Mouse (Mus musculus): Measurements from ENCODE around the gene Tldc1. TPM values are rescaled to one million over a fixed set of nuclear protein-coding genes. Genes with fewer than 3 reads are reported as not detected.

Tldc1 gene
- total RNA-seq, 2 experiments from 2014 or later, result 3.2 to 4.0 TPM

DNA sequence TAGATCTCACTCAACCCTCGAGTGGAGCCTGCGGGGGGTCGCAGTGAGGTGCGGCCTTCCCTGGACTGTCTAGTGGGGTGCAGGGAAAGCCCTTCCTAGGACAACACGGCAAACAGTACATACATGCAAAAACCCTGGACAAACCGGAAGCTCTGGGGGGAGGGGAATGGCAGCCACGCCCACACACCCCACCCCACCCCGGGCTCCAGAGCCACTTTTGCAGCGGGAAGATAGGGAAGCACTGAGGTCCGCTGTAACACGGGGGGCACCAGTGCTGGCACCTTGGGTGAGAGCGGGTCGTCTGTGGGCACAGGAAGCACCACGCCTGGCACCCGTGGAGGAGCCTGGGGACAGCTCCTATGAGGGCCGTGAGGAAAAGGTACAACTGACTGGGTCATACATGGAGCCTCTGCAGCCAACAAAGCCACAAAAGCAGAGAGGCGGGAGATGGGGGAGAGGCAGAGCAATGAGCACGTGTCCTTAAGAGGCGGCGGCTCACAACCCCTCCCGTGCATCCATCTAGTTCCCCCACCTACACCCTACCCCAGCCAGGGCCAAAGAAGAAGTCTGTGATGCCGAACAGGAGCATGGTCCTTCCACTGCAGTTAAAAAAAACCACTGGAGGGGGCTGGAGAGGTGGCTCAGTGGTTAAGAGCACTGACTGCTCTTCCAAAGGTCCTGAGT lies 12.3 kb downstream of the Tldc1 start:
- DNase-seq, result no peak

DNA sequence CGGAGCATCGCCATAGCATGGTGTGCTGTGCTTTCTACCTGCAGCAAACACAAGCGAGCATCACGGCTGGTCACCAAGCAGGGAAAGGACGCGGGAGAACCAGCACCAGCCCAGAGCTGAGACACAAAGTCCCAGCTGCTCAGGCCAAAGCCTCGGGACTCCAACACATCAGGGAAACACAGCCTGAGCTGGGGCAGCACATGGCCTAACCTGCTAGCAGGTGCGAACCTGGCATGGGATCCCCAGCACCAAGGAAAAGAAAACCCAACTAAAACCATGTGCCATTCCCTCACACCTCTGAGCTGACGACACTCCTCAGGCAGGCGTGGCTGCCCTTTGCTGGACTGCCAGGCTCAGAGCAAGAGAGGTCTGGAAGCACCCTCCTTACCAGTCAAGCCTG lies 12.9 kb downstream of the Tldc1 start:
- DNase-seq, result no peak

DNA sequence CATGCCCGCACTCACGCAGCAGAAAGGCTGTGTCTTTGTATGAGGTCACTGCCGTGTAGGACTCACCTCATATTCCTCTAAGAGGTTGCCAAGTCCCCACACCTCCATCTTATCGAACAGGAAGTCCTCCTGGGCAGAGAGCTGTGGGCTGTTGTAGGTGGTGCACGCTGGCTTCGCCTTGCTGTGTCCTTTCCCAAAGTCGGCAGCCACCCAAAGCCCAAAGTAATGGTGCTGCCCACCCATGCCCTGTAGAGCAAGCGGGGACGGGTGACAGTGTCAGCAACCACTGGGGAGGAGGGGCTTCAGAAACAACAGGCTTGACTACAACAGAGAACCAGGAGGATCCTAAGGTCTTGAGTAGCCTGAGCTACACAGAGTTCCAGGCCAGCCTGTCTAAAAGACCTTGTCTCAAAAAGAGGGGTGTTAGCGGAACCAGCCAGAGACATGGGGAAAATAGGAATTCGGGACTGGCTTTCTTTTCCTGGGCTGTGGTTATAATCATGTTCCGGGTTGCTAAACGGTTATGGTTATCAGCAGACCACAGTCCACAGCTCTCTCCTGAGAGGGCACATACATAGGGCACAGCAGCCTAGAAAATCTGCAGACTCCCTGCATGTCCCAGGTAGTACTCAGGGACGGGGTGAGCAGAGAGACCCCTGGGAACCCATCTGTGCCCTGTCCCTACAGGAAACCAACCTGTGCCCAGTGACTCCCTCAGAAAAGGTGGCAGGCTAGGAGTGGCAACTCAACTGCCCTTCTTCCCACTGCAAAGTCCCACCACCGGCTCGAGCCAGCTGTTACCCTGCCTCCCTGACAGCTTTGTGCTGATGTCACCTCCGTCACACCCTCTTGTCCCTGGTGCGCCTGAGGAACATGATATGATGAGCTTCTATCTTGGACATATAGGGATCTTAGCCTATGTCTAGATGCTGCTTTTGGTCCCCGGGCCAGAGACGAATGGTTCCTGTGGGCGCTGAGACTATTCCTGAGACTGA lies 15.7 kb downstream of the Tldc1 start:
- DNase-seq, result no peak

DNA sequence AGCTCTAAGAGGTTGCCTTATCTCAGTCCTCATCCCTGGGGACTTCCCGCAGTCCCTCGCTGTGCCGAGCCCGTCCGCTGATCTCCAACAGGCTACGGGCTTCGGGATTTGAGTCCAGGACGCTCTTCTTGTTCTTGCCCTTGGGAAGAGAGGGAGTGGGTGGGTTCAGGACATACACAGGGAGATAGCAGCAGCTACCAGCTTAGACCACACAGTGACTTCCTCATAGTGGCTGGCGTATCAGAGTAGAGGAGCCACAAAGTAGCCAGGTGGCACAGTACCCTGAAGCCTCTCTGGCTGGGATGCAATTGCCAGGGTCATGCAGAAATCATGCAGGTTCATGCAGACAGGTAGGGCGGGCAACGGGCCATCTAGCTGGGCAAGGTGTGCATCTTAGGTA lies 16.5 kb downstream of the Tldc1 start:
- DNase-seq, result no peak

DNA sequence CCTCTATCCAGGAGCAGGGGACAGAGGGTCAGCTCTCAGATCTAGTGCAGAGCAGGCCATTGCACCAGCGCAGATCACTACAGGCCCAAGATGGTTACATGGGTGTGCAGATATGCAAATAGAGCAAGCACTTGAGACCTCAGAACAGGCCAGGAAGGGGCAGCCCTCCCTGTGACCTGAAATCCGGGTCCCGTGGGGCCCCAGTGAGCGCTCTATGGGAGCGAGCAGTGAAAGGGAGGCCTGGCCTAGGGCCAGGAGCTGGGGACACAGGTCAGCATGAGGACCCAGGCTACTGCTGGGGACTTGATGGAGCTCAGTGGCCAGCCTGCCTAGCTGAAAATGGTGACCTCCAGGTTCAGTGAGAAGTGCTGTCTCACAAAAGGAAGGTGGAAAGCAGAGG lies 21.7 kb downstream of the Tldc1 start:
- DNase-seq, result no peak

DNA sequence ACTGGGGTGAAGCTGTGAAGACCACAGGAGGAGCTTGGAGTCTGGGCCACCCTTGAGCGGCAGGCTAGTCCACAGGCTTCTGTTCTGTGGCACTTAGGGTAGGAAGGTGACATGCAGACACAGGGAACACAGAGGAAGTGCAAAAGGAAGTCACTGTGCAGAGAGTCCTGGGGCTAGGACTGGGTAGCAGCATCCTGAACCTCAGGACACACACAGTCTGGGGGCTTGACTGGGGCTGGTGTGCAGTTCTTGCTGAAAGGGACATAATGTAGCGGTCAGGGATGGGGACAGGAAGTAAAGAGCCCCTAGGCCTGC lies 22.1 kb downstream of the Tldc1 start:
- no peak for DNase-seq

DNA sequence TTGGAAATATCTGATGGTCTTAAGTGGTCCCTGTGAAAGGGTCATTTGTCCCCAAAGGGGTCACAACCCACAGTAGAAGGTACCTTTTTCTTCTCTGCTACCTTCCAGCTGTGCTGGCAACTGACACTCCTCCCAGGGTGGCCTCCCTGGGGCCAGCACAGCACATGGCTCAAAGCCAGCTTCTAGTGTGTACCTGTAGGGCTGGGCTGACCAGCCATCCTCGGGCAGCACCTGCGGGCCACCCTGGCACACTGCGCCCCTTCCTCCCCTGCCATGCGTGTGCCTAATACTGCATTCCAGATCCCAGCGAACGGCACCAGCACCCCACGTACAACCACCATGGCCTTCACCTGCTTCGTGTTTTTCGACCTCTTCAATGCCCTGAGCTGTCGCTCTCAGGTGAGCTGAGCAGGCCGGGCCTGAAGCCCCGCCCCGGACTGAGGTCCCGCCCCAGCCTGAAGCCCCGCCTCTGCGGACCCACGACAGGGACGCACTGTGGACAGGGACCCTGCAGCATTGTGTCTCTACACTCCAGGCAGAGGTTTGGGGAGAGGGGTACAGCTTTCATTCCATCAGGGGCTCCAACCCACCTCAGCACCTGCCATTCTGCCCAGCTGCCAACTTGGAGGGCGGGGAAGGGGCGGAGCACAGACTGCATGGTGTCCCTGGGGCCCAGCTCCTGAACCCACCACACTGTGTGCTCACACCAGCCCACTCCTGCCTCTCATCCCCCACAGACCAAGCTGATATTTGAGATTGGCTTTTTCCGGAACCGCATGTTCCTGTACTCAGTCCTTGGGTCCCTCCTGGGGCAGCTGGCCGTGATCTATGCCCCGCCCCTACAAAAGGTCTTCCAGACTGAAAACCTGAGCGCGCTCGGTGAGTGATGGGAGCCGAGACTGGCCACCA lies 22.7 kb downstream of the Tldc1 start:
- DNase-seq, result no peak

DNA sequence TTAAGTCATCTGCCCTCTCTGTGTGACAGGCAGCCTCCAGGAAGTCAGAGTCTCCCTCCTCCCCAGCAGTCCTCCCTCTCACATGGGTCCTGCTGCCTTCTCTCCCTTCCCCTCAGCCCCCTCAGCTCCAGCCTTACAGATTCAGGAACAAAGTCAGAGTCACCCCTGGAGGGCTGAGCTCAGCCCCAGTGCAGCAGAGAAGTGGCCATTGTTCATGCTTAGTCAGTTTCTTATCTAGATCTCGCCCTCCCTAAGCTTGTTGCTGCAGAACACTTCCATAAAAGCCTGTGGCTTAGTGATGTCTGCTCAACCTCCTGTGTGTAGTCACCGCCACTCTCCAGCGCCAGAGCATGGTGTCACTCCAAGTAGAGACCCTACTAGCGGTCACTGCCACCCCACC lies 33.6 kb downstream of the Tldc1 start:
- DNase-seq, result no peak

DNA sequence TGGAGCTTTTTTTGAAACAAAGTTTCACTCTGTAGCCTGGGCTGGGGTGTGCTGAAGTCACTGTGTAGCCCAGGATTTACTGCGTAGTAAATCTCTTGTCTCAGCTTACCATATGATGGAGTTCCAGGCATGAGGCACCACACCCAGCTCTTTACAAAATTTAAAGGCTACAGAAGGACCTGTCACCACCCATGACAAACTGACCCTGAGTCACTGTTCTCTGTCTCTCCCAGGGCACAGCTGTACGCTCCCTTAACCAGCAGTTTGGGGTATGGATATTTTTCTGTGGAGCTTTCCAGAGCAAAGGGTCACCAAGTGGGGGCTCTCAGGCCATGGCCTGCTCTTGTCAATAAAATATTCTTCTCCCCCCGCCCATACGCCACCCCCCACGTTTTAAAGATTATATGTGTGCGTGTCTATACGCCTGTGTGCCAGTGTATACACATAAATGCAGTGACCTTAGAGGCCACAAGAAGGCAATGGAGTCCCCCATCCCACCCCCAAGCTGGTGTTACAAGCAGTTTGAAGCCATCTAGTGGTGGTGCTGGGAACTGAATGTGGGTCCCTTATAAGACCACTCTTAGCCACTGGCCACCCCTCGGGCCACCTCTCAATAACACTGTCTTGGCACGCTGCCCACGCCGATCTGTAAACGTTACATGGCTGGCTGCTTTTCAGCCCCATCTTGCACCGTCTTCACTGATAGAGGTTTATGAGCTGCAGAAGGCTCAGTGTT lies 34.8 kb downstream of the Tldc1 start:
- no peak for DNase-seq

DNA sequence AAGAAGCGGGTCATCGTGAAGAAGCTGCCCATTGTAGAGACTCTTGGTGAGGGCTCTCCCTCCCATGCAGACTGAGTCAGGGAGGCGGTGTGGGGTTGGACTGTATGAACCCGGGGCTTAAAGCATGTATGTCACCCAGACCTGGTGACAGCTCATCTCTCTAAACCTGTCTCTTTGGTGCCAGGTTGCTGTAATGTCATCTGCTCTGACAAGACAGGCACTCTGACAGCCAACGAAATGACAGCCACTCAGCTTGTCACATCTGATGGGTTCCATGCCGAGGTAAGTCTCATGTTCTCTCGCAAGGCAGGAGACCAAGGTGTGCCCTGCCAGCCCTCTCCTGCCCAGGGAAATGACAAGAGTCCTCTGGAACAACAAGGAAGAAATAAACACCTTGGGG lies 35.8 kb downstream of the Tldc1 start:
- no peak for DNase-seq

DNA sequence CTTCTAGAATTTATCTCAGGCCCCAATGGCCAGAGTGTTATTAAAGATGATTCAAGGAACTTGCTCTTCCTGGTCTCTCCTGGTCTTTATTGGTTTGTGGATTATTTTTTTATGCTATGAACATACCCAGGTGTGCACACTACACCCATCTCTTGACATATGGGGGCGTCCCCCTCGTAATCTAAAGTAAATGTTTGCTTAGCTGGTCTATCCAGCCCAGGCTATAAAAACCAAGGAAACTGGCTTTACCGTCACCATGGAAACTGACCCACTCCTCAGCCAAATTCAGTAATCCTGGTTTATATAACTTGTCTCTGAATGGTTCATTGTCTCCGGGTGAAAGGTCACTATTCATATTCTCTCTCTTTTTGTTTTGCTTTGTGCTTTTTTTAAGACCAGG lies 37.6 kb downstream of the Tldc1 start:
- no peak for DNase-seq

DNA sequence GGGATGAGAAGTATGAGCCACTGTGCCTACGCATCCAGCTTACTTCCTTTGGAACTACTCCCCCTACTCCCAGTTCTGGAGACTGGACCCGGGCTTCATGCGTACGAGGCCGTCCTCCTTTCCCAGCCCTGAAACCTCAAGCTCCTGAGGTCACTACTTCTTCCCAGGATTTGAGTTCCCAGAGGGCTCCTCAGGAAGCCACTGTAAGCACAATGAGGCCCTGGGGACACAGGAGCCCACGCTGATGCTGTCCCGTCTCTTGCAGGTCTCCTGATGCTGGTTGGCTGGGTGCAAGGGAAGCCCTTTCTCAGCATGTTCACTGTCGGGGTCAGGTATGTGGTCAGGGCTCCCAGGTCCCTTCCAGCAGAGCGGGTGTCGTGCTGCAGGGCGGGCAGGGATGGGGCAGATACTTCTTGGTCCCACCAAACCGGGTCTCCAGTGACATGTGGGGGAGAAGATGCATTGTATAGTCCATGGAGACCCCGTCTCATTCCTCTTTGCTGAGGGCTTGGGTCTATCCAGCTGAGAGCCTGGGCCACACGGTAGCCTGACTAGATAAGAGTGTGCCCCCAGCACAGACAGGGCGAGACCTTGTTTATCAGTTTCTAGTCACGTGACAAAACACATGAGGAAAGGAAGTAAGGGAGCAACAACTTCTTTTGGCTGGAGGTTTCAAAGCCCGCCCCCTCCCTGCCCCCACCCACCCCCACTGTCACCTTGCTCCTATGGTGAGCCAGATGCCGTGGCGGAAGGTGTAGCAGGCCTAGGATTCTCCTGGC lies 39.9 kb downstream of the Tldc1 start:
- DNase-seq, result no peak

DNA sequence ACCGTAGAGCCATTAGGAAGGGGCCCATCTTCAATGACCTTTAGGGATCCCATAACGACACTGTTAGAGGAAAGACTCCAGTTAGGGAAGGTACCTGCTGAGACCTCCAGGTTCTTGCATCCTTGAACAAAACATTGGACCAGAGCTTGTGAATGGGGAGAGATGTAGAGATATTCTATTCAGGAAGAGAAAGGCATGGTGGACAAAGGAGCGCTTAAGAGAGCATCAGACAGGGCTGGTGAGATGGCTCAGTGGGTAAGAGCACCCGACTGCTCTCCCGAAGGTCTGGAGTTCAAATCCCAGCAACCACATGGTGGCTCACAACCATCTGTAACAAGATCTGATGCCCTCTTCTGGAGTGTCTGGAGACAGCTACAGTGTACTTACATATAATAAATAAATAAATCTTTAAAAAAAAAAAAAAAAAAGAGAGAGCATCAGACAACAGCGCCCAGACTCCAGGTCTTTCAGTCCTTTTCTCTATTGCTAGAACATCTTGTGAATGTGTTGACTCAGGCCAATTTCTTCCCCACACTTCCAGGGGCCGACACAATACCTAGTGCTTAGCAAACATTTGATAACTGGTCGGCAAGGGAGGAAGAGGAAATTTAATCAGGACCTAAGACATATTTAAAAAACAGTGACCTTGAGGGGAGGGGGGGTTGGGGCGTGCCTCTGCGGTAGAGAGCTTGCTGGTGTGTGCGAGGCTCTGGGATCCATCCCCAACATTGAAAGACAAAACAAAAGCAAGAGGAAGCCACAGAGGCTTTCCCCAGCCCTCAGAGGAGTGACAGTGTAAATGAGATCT lies 40.9 kb downstream of the Tldc1 start:
- no peak for DNase-seq

DNA sequence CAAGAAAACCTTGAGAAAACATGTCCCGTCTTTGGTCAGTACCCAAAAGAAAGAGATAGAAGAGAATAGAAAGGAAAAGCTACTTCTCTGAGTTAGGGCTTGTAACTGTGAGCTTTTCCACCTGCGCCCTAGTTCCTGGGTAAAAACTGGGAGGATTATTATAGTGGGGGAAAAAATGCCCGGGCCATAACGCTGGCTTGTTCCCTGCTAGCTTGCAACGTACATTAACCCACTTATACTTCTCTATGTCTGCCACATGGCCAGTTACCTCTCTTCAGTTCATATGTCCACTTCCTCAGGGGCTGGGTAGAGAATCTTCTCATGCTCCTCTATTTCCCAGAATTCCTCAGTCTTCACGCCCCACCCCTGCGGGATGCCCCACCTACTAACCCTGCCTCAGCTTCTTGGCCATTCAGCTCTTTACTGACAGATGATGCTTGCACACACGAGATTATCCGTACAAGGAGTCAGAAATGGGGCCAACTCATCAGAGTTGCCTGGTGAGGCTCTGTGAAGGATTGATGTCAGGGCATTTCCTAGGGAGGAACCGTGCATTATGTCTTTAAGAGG lies 41.8 kb downstream of the Tldc1 start:
- no peak for DNase-seq

DNA sequence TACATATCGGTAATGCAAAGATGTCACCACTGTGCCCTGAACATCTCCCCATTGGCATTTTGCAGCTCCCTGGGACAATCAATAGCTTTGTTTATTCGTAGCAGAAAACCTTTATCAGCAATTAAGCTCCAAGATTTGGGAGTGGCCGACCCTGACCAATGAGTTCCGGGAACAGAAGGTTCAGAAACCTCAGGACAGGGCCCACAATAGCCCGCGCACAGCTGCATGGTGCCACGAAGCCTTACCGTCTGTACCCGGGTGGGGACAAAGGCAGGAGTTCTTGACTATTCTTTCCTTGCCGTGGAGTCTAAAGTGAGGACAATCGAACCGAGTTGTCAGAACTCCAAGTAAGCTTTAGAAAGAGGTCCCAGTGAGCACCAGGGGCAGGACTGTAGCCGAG lies 46.1 kb downstream of the Tldc1 start:
- no peak for DNase-seq

DNA sequence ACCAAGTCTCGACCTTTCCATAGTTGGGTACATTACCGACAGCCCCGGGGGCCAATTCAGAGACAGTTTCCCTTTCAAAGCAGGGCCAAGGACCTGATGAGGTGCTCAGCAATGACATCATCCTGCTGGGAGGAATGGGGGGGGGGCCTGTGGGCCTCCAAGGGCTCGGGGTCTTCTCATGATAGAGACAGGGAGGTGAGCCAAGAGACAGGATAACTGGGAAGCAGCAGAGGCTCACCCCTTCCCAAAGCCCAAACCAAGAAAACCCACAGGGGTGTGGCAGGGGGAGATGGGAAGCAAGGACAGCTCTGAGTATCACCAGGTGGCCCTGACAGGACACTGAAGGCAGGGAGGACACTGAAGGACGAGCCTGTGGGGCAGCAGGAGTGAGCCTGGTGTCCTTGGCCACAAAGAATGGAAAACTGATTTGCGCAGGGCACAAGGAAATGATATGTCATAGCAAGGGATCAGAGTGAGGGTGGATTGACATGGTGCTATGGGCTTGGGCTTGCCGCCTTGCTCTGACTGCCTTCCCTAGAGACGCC lies 49.8 kb downstream of the Tldc1 start:
- DNase-seq, result no peak

DNA sequence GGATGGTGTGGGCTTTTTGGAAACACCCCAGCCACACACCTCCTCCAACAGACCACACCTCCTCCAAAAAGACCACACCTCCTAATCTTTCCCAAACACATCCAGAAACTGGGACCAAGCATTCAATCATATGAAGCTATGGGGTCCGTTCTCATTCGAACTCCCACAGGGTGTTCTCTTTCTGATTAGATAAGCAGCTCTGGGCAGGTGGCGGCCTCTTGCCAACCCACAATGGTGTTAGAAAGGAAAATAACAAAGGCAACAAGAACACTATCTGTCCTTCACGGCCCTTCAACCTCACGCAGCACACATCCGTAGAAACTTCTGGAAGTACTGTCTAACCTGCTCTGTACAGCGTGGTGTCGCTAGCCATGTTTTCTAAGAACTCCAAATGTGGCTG lies 51.1 kb downstream of the Tldc1 start:
- no peak for DNase-seq

DNA sequence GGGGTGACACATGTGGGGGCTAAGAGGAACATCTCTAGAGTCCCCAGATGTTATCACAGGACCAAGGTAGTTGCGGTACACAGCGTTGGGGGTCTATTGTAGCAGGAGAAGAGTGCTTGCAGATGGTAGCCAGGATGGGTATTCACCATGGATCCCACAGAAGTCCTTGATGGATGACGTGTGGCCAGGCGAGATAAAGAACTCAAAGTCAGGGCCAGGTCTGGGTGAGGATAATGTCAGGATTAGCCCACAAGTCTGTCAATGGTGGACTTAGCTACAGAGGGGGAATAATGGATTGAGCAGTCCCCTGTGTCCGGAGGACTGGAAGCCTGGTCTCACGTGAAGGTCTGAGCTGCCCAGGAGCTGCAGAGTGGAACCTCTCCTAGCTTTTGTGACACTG lies 53.6 kb downstream of the Tldc1 start:
- DNase-seq, result no peak

DNA sequence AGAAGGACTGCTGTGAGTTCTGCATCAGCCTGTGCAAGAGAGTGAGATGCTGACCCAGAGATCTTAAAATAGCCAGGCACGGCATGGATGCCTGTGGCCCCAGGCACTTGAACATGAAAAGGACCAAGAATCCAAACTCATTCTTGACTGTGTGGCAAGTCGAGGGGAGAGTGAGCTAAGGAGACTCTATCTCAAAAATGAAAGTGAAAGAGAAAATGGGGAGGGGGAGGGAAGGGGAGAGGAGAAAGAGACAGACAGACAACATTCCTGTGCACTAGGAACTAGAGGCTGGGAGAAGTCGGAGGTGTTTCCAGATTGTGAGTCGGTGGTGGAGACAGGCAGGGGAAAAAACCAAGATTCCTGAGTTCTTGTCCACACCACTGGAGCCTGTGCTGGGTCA lies 54.5 kb downstream of the Tldc1 start:
- no peak for DNase-seq

DNA sequence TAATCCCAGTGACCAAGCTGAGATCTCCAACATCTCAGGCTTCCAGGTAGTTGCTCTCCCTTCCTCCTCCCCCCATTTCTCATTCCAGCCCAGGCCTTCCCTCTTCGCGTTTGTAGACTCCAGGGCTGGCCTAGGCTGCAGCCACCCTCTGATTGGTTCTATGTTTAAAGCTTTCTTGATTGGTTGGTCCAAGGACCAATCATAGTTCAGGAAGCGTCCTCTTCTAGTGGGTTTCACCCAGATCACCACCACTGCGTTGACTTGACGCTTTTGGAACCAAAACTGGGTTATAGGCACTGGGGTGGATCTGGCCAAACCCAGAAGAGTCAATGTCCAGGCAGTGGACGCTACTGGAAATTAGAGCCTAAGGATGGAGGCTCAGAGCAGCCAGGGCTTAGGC lies 55.9 kb downstream of the Tldc1 start:
- DNase-seq, result no peak
